Mouse (Mus musculus) kidney, adult 2 months (tissue): ENCODE results near the gene Elavl1.
A peak's percentile ranks its signal among the peaks of the same experiment; 100 is the strongest.

Source experiments
- CTCF ChIP-seq: fragments of 200-500 bp; conservative IDR thresholded peaks from 2 replicates; pipeline ENCODE4 v1.5.1; 2011; ENCODE audit warnings: low read depth, mild to moderate bottlenecking, control low read depth, low read length, moderate library complexity, mixed read lengths; ENCODE audit not compliant: insufficient read depth, insufficient read length
- POLR2A ChIP-seq: fragments of 200-500 bp; IDR thresholded peaks from one replicate; pipeline ENCODE4 v1.6.1; 2011; ENCODE audit warnings: low read depth, low read length, control low read depth

DNA sequence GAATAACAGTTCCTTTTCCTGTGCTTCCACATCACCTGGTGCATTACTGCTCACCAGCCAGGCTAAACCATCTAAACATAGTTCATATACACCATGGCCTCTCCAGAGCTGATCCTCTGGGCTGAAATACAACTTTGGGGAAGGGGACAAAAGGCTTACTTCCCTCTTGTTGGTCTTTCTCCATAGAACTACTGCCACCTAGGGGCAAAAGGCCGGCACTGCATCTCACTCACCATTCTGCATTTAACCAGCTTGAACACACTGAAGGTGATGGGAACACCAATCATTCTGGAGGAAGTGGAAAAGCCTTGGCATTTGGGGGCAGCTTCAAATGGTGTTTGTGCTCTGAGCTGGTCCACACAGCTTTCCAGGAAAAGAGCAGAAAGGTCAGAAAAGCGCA is 2.7 kb downstream of the Elavl1 start:
- TF ChIP-seq CTCF (peak; percentile 92), POLR2A (no peak)
